Mouse (Mus musculus): Measurements from ENCODE around the gene Pdhb.
"Not testable (repeated sequence)": the region's sequence is repeated elsewhere in the genome, so short reads cannot be mapped to it uniquely, and the experiment has no call there.

Pdhb gene

GRCm38 (mm10) chr14:8139724-8140710 is 32.8 kb downstream of the Pdhb start:
- no peak for DNase-seq (ENCODE audit: low spot score in 2 of 2)

DNA sequence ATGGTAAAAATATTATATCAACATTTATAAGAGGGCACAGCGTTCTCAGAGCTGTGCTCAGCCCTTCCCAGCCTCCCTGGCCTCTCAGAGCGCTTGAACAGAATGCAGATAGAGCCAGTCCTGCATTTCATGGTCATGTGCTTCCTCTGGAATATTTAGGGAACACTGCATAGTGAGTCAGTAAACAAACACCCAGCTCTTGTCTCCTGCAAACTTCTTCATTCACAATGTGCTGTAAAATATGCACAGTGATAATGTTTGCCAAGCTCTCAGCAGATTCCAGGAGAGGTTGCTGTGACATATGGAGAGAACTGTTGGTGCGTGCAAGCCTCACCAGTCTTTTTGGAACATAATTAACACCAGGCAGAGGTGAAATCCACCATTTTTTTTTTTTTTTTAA is 37.7 kb downstream of the Pdhb start:
- no peak for DNase-seq (ENCODE audit: low spot score in 2 of 2)

DNA sequence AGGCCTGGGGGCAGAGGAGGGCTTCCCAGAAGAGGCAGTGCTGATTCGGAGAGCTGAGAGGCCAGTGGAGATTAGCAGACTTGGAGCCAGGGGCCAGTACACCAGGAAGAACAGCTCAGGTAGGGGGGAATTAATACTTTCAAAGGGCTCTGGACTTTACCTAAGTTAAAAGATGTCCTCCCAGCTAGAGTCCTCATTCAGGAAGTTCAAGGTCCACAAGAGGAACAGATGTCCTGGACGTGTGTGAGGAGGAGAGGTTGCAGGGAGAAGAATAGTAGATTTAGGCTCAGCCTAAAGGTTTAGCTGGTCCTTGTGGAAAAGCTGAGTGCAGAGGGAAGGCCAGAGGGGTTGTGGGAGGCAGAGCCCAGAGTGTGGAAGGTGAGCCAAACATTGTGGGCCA is 38.6 kb downstream of the Pdhb start:
- no peak for DNase-seq (ENCODE audit: low spot score in 2 of 2)

DNA sequence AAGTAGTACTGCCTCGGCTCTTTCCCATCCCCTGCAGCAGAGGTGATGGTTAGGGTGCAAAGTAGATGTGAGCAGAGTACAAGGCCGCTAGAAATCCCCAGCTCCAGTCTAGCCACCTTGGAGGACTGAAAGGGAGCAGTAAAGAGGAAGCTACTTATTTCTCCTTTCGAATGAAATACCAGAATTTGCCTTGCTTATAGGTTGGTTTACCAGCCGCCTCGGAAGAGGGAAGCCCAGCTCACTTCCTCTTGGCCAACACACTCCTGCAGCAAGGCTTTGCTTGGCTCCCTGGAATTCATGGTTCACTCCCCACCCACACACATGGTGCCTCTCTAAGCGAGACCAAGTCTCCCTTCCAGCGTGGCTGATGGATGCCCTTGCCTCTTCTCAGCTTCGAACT is 40.0 kb downstream of the Pdhb start:
- DNase-seq (ENCODE audit: low spot score in 2 of 2), result no peak

- DNase-seq (ENCODE audit: low spot score in 2 of 2), result no peak
Observed at GRCm38 (mm10) chr14:8127971-8128370, 44.9 kb downstream of the Pdhb start.

GRCm38 (mm10) chr14:8124046-8124881 is 48.6 kb downstream of the Pdhb start:
- DNase-seq (ENCODE audit: low spot score in 2 of 2), result no peak

DNA sequence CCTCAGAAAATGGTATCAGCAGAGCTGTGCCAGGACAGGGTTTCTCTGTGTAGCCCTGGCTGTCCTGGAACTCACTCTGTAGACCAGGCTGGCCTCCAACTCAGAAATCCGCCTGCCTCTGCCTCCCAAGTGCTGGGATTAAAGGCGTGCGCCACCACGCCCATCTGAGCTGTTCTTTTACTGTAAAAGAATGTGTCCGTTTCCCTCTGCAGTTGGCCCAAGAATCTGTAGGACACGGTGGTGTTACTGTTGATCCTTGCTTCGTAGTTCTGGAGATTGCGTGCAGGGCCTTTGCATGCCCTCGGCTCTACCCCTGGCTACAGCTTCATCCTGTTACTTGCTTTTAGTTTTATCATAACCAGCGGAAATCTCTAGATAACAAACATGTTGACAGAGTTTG is 49.2 kb downstream of the Pdhb start:
- not testable (repeated sequence) for DNase-seq (ENCODE audit: low spot score in 2 of 2)

DNA sequence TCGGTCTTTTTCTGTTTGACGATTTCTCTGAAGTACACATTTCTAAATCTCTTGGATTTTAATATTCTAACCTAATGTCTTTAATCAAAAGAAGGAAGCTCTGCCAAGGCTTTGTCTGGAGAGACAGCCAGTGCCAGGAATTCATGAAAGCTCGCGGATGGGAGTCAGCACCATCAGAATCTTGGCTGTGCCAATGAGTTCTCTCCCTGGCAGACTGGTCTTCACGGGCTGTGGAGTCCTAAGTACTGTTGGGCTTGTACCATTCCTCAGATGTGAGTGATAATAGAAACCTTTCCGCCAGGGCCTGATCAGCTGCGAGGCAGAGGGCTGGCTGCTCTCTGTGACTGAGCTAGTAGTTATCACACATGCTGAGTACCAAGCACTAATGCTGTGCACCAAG is 49.7 kb downstream of the Pdhb start:
- no peak for DNase-seq (ENCODE audit: low spot score in 2 of 2)

GRCm38 (mm10) chr14:8119904-8120303 is 52.9 kb downstream of the Pdhb start:
- no peak for DNase-seq (ENCODE audit: low spot score in 2 of 2)

DNA sequence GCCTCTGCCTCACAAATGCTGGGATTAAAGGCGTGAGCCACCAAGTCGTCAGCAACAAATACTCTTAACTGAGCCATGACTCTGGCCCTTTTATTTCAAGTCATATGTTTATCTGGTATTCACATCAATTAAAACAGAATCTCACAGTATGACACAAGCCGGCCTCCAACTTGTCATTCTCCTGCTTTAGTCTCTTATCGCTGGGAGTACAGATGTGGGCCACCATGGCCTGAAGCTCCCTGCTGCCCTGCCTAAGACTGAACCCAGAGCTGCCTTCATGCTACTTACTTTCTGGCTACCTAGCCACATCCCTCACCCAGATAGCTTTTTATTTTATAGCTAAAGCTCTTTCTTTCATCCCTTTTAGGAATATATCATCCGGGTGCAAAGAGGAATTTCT is 53.4 kb downstream of the Pdhb start:
- DNase-seq (ENCODE audit: low spot score in 2 of 2), result no peak

DNA sequence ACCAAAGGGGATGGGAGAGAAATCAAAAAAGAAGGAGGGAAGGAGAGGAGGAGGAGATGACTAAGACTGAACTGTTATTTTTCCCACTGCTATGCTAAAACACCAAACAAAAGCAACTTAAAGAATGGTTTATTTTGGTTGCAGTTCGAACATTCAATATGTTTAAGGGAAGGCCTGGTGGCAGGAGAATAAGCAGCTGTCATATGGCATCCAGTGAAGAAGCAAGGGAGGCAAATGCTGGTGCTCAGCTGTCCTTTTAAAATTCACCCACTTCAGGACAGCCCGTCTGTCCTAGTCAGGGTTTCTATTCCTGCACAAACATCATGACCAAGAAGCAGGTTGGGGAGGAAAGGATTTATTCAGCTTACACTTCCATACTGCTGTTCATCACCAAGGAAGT is 55.5 kb downstream of the Pdhb start:
- no peak for DNase-seq (ENCODE audit: low spot score in 2 of 2)
